Mouse (Mus musculus): ENCODE data around the gene Gm17332. TPM values are rescaled to one million over a fixed set of nuclear protein-coding genes. Genes with fewer than 3 reads are reported as not detected.

Gene Gm17332
- polyA plus RNA-seq (2014; fragmentation: Nextera tagmentation; extraction: Ambion mirVana), result not detected in 2 replicates

DNA sequence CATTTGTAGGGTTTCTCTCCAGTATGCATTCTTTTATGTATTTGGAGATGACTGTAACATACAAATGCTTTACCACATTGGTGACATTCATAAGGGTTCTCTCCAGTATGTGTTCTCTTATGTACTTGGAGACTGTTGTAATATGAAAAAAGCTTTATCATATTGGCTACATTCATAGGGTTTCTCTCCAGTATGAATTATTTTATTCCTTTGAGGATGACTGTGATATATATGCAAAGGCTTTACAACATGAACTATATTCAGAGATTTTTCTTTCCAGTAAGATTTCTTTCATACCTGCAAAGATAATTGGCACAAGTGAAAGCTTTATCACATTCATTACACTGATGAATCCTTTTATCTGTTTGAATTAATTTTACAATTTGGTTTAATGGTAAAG, at the start of gene Gm17332:
Gm17332 (minus strand) TSS at position 101 of the 400 bp plus-strand sequence.
- ATAC-seq (replicated peaks; ENCODE audit: low FRiP score) (no peak), DNase-seq (ENCODE audit: low spot score) (no peak)
- Histone ChIP-seq H3K4me1 (replicated peaks; ENCODE audit: control insufficient read depth, insufficient read depth, low read length) (no peaks in the 10 kb centered on the region), H3K27me3 (ENCODE audit: control insufficient read depth, insufficient read depth, low read length) (no peaks in the 10 kb centered on the region), H3K9me3 (ENCODE audit: control insufficient read depth, low read length) (no peaks in the 10 kb centered on the region; the same call in 1 of the 2 replicates), H3K4me2 (ENCODE audit: low read depth, low read length, severe bottlenecking) (no peak within 1 kb of the TSS), H3K9ac (ENCODE audit: low read length) (no peak within 1 kb of the TSS), H3K4me3 (ENCODE audit: low read depth, low read length) (no peak within 1 kb of the TSS), H3K36me3 (ENCODE audit: control insufficient read depth, insufficient read depth, low read length) (no peaks in the 10 kb centered on the region), H3K27ac (ENCODE audit: low read depth, low read length) (no peak within 1 kb of the TSS)

DNA sequence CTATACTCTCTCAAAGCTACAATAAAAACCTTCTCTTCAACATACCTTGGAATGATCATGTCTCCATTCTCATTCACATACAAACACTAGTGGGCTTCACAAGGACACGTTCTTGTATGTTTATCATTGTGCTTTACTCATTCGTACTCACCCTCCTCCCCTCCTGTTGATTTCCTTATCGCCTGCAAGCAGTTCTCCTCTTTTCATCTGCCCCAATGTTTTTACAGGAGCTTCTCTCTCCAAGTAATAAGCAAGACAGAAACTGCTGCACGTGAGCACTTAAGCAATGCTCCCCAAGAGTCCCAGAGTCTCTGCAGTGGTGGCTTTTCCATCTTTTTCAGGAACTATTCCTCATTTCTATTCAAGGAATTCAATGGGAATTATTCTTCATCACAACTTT, 47.7 kb upstream of the Gm17332 start:
- Histone ChIP-seq H3K36me3 (ENCODE audit: control insufficient read depth, insufficient read depth, low read length) (no peaks in the 10 kb centered on the region), H3K27me3 (ENCODE audit: control insufficient read depth, insufficient read depth, low read length) (no peaks in the 10 kb centered on the region), H3K9ac (ENCODE audit: low read length) (no peak overlapping the region), H3K4me3 (ENCODE audit: low read depth, low read length) (no peak overlapping the region), H3K9me3 (ENCODE audit: control insufficient read depth, low read length) (no peaks in the 10 kb centered on the region), H3K27ac (ENCODE audit: low read depth, low read length) (no peak overlapping the region), H3K4me1 (replicated peaks; ENCODE audit: control insufficient read depth, insufficient read depth, low read length) (no peaks in the 10 kb centered on the region), H3K4me2 (ENCODE audit: low read depth, low read length, severe bottlenecking) (no peak overlapping the region)
- no peak for ATAC-seq (replicated peaks; ENCODE audit: low FRiP score)
- DNase-seq (ENCODE audit: low spot score), result no peak
- 78% methylated on average over 4 of the region's 4 CpGs for WGBS

- ATAC-seq (replicated peaks; ENCODE audit: low FRiP score) (no peak), DNase-seq (ENCODE audit: low spot score) (no peak)
- H3K36me3 ChIP-seq (ENCODE audit: control insufficient read depth, insufficient read depth, low read length), result no peaks in the 10 kb centered on the region
- H3K4me3 ChIP-seq (ENCODE audit: low read depth, low read length), result no peak overlapping the region
- H3K4me1 ChIP-seq (replicated peaks; ENCODE audit: control insufficient read depth, insufficient read depth, low read length), result no peaks in the 10 kb centered on the region
- H3K27me3 ChIP-seq (ENCODE audit: control insufficient read depth, insufficient read depth, low read length), result no peaks in the 10 kb centered on the region
- no peak overlapping the region for H3K9ac ChIP-seq (ENCODE audit: low read length)
- no peak overlapping the region for H3K4me2 ChIP-seq (ENCODE audit: low read depth, low read length, severe bottlenecking)
- H3K9me3 ChIP-seq (ENCODE audit: control insufficient read depth, low read length), result no peaks in the 10 kb centered on the region
- 90% methylated on average over 1 of the region's 1 CpGs for WGBS
- H3K27ac ChIP-seq (ENCODE audit: low read depth, low read length), result no peak overlapping the region
Measured at GRCm38 (mm10) chr11:31225359-31225758, 43.1 kb upstream of the Gm17332 start.

DNA sequence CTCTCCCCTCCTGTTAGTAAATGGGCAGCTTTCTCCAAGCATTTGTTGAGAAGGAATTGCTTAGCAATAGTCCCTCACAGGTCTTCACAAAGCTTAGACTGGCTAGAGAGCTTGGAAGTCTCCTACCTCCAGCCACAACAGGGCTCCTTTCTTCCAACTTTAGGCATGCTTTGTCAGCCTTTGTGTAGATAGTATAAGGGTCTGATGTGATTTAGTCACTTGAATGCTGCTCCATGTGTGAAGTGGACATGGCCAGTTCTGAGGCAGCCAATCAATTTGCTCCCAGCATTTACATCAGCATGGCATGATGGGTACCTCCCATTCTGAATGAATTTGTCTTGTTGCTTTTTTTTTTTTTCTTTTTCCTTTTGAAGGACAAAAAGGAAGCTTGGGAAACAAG, 35.7 kb upstream of the Gm17332 start:
- Histone ChIP-seq H3K27me3 (ENCODE audit: control insufficient read depth, insufficient read depth, low read length) (no peaks in the 10 kb centered on the region), H3K9ac (ENCODE audit: low read length) (no peak overlapping the region), H3K4me2 (ENCODE audit: low read depth, low read length, severe bottlenecking) (no peak overlapping the region), H3K4me1 (replicated peaks; ENCODE audit: control insufficient read depth, insufficient read depth, low read length) (no peaks in the 10 kb centered on the region), H3K36me3 (ENCODE audit: control insufficient read depth, insufficient read depth, low read length) (no peaks in the 10 kb centered on the region), H3K9me3 (ENCODE audit: control insufficient read depth, low read length) (no peaks in the 10 kb centered on the region), H3K4me3 (ENCODE audit: low read depth, low read length) (no peak overlapping the region), H3K27ac (ENCODE audit: low read depth, low read length) (0 out of 2 replicates have a peak overlapping the region, but pooled peaks have one; percentile 12)
- ATAC-seq (replicated peaks; ENCODE audit: low FRiP score) (peak; percentile 66; the same call in 1 of the 2 replicates), DNase-seq (ENCODE audit: low spot score) (no peak)

- Histone ChIP-seq H3K4me1 (replicated peaks; ENCODE audit: control insufficient read depth, insufficient read depth, low read length) (no peaks in the 10 kb centered on the region), H3K36me3 (ENCODE audit: control insufficient read depth, insufficient read depth, low read length) (no peaks in the 10 kb centered on the region), H3K9me3 (ENCODE audit: control insufficient read depth, low read length) (no peaks in the 10 kb centered on the region), H3K9ac (ENCODE audit: low read length) (no peak overlapping the region), H3K27ac (ENCODE audit: low read depth, low read length) (no peak overlapping the region), H3K4me2 (ENCODE audit: low read depth, low read length, severe bottlenecking) (no peak overlapping the region), H3K27me3 (ENCODE audit: control insufficient read depth, insufficient read depth, low read length) (no peaks in the 10 kb centered on the region), H3K4me3 (ENCODE audit: low read depth, low read length) (no peak overlapping the region)
- DNase-seq (ENCODE audit: low spot score) (no peak), ATAC-seq (replicated peaks; ENCODE audit: low FRiP score) (0 out of 2 replicates have a peak, but pooled peaks have one; percentile 24)
- WGBS, result 77% methylated on average over 3 of the region's 3 CpGs
Measured at GRCm38 (mm10) chr11:31195621-31196363, 13.5 kb upstream of the Gm17332 start.

DNA sequence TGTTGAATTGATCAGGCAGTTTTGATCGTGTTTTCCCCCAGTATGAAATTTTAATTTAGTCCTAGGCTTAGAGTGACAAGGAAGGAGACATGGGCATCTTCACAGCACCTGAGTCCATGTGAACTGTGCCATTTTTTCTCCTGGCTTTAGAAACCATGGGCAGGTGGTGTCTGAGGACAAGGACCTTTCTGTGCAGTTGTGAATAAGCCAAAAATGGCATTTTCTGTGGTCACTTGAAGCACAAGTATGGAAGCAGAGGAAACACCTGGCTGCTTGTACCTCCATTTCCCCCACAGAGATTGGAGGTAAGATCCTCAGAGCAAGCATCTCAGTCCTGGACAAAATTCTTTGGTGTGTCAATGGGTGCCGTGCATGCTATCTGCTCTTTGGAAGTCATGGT, 12.5 kb upstream of the Gm17332 start:
- H3K27me3 ChIP-seq (ENCODE audit: control insufficient read depth, insufficient read depth, low read length), result no peaks in the 10 kb centered on the region
- no peak overlapping the region for H3K9ac ChIP-seq (ENCODE audit: low read length)
- WGBS, result 92% methylated on average over 2 of the region's 2 CpGs
- H3K4me2 ChIP-seq (ENCODE audit: low read depth, low read length, severe bottlenecking), result no peak overlapping the region
- DNase-seq (ENCODE audit: low spot score) (no peak), ATAC-seq (replicated peaks; ENCODE audit: low FRiP score) (no peak)
- H3K27ac ChIP-seq (ENCODE audit: low read depth, low read length), result no peak overlapping the region
- H3K4me1 ChIP-seq (replicated peaks; ENCODE audit: control insufficient read depth, insufficient read depth, low read length), result no peaks in the 10 kb centered on the region
- no peaks in the 10 kb centered on the region for H3K36me3 ChIP-seq (ENCODE audit: control insufficient read depth, insufficient read depth, low read length)
- H3K4me3 ChIP-seq (ENCODE audit: low read depth, low read length), result no peak overlapping the region
- H3K9me3 ChIP-seq (ENCODE audit: control insufficient read depth, low read length), result no peaks in the 10 kb centered on the region

DNA sequence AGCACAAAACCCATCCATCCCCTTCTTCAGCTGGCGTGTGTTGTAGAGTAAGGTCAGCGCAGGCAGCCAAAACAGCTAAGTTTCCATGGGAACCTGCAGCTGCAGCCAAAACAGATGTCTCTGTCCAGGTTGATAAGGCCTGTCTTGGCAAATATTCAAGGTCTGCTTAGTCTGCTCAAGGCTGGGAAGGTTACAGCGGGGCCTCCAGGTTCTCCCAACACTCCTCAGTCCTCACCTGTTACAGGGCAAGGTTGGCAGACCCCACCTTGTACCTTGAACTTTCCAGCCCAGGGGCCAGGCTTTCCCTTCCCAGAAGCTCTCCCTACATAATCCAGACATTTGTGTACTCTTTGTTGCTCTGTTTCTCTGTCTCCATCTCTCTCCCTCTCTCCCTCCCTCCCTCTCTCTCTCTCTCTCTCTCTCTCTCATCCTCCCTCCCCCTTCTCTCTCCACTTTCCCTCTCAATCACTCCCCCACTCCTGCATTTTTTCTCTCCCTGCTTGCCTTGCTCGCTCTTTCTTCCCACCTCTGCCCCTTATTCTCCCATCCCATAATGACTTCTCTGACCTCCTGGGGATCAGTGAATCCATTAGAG, 12.1 kb downstream of the Gm17332 start:
- Histone ChIP-seq H3K4me1 (replicated peaks; ENCODE audit: control insufficient read depth, insufficient read depth, low read length) (no peaks in the 10 kb centered on the region), H3K9ac (ENCODE audit: low read length) (no peak overlapping the region), H3K9me3 (ENCODE audit: control insufficient read depth, low read length) (no peaks in the 10 kb centered on the region), H3K36me3 (ENCODE audit: control insufficient read depth, insufficient read depth, low read length) (no peaks in the 10 kb centered on the region), H3K27ac (ENCODE audit: low read depth, low read length) (no peak overlapping the region), H3K4me2 (ENCODE audit: low read depth, low read length, severe bottlenecking) (peak overlapping the region; percentile 54), H3K27me3 (ENCODE audit: control insufficient read depth, insufficient read depth, low read length) (no peaks in the 10 kb centered on the region), H3K4me3 (ENCODE audit: low read depth, low read length) (peak overlapping the region; percentile 34; the same call in 1 of the 2 replicates)
- no peak for ATAC-seq (replicated peaks; ENCODE audit: low FRiP score)
- no peak for DNase-seq (ENCODE audit: low spot score)
- WGBS, result 6% methylated on average over 4 of the region's 4 CpGs

DNA sequence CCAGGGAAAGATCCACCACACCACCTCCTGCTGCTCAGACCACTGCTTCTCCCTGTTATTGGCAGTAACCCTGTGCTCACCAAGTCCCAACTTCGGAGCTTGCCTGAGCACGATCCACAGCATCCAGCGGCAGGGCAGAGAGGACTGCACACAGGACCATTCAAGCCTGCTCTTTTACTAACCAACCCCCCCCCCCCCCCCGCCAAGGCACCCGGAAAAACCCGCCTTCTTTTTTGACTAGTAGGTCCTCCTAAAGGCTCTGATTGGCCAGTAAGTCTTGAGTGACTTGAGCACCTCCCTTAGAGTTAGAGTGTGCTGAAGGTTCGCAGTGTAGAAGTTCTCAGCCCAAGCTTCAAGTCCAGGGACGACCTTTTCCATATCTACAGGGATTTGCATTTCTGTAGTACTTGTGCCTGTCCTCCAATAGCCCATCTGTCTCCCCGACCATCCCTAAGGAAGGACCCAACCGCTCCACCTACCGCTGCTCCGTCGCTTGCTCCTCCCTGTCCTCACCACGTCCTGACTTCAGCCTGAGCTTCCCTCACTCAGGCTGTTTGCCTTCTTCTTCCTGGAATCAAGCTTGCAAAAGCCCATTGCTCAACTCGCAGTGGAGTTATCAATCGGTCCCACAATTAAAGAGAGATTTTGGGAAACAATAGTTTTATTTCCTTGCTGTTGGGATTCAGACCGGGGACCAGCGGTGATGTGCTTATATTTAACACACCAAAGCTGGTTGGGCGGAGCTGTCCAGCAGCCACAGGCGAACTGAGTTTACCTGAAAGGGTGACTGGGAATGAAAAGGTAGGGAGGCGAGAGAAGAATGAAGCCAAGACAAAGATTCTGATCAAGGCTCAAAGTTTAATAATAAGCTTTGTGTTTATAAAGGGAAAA, 12.9 kb downstream of the Gm17332 start:
- WGBS, result 1% methylated on average over 21 of the region's 21 CpGs

More for the DNA sequence above, 12.9 kb downstream of the Gm17332 start:
- no peaks in the 10 kb centered on the region for H3K9me3 ChIP-seq (ENCODE audit: control insufficient read depth, low read length)
- DNase-seq (ENCODE audit: low spot score) (peak; percentile 58), ATAC-seq (replicated peaks; ENCODE audit: low FRiP score) (peak; percentile 94)
- H3K9ac ChIP-seq (ENCODE audit: low read length), result no peak overlapping the region; the same call in 1 of the 2 replicates
- no peaks in the 10 kb centered on the region for H3K36me3 ChIP-seq (ENCODE audit: control insufficient read depth, insufficient read depth, low read length)
- no peaks in the 10 kb centered on the region for H3K4me1 ChIP-seq (replicated peaks; ENCODE audit: control insufficient read depth, insufficient read depth, low read length)
- peak overlapping the region; percentile 54 for H3K4me2 ChIP-seq (ENCODE audit: low read depth, low read length, severe bottlenecking)
- peak overlapping the region; percentile 34 for H3K4me3 ChIP-seq (ENCODE audit: low read depth, low read length)
- H3K27me3 ChIP-seq (ENCODE audit: control insufficient read depth, insufficient read depth, low read length), result no peaks in the 10 kb centered on the region
- H3K27ac ChIP-seq (ENCODE audit: low read depth, low read length), result no peak overlapping the region

All from forebrain, embryonic 11.5 days (tissue).